Mouse (Mus musculus) forebrain, embryonic 12.5 days (tissue): ENCODE results near the gene Cdkl3. TPM values are rescaled to one million over a fixed set of nuclear protein-coding genes. Genes with fewer than 3 reads are reported as not detected.

Experiments
- ATAC-seq: fragments of 200-750 bp; cut with Nextera tagmentation; 2 replicates; pipeline ENCODE4 v1.8.0; 2017; ENCODE audit warnings: moderate TSS enrichment; ENCODE audit not compliant: low FRiP score
- H3K27ac ChIP-seq: fragments of 300-500 bp; sonication (generic); 2 replicates; pipeline ENCODE4 v1.5.1; 2016; ENCODE audit warnings: mild to moderate bottlenecking
- H3K27me3 ChIP-seq: fragments of 300-500 bp; sonication (generic); 2 replicates; pipeline ENCODE4 v1.6.1; 2016; ENCODE audit warnings: mild to moderate bottlenecking
- H3K36me3 ChIP-seq: fragments of 300-500 bp; sonication (generic); replicated peaks from 2 replicates; pipeline ENCODE4 v1.6.1; 2016; ENCODE audit warnings: mild to moderate bottlenecking
- H3K4me1 ChIP-seq: fragments of 300-500 bp; sonication (generic); 2 replicates; pipeline ENCODE4 v1.6.1; 2016
- H3K4me2 ChIP-seq: fragments of 300-500 bp; sonication (generic); 2 replicates; pipeline ENCODE4 v1.6.1; 2016; ENCODE audit warnings: mild to moderate bottlenecking, moderate library complexity
- H3K4me3 ChIP-seq: fragments of 300-500 bp; sonication (generic); replicated peaks from 2 replicates; pipeline ENCODE4 v1.5.1; 2016; ENCODE audit warnings: mild to moderate bottlenecking
- H3K9ac ChIP-seq: fragments of 300-500 bp; sonication (generic); 2 replicates; pipeline ENCODE4 v1.6.1; 2016; ENCODE audit warnings: mild to moderate bottlenecking
- H3K9me3 ChIP-seq: fragments of 300-500 bp; sonication (generic); 2 replicates; pipeline ENCODE4 v1.6.1; 2016
- WGBS: fragments of 180-500 bp; shearing (Covaris S2); methylation state at CpG from one replicate; pipeline ENCODE4 v1.1.7; 2016; 5-methylcytosine and 5-hydroxymethylcytosine counted together
- microRNA-seq: library from miRNA; unstranded; fragments of <30 nt; microRNA quantifications from one replicate; pipeline ENCODE4, GENCODE M21; 2017
- polyA plus RNA-seq: library from polyadenylated mRNA; unstranded; fragments of >200 nt; fragmentation: Nextera tagmentation; extraction: Ambion mirVana; gene quantifications from 2 replicates; pipeline ENCODE4 v1.2.1, GENCODE M21; 2016

The Cdkl3 gene
- polyA plus RNA-seq, 1 experiment from 2014 or later = 16.2 TPM

DNA sequence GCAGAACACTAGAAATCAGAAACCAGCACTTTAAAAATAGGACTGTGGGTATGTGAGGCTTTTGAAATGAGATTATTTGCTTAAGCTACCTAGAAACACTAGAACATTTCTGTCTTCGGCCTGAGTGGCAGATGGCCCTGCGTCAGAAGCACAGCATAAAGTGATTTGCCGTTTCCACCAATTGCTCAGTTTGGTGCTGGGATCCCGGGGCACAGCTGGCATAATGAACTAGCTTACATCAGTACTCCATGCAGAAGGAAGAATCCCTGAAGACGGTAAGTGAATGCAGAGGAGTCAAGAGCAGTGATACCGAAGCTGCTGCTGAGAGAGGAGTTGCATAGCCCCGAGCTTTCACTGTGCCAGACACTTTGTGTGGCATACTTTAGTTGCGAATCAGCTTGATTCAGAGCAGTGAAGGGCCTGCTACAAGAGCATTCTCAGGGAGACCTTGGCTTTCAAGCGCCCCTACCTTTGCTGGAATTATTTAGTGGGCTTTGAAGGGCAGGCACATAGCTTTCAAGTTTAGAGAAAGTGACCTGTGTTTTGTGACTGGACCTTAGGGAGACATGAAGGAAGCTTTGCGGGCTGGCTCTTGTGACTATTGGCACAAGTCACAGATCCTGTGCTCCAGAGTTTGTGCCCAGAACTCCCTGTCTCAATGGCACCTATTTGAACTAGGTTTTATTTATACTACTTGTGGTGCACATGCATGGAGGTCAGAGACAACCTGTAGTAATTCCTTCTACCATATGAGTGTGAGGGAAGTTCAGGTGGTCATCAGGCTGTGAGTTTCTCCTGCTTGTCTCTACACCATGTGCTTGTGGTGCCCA is 125.8 kb downstream of the Cdkl3 start:
- 0 out of 2 replicates have a peak overlapping the region, but pooled peaks have one; percentile 38 for H3K27ac ChIP-seq
- H3K4me3 ChIP-seq = no peak overlapping the region
- peaks cover 20% of the 10 kb centered on the region for H3K36me3 ChIP-seq
- H3K9me3 ChIP-seq = no peaks in the 10 kb centered on the region
- no peaks in the 10 kb centered on the region; the same call in none of the 2 replicates for H3K4me1 ChIP-seq
- 84% methylated on average over 10 of the region's 10 CpGs for WGBS
- no peak for ATAC-seq
- H3K27me3 ChIP-seq = no peaks in the 10 kb centered on the region
- no peak overlapping the region for H3K4me2 ChIP-seq
- H3K9ac ChIP-seq = no peak overlapping the region

- no peak for ATAC-seq
- H3K4me3 ChIP-seq = no peak overlapping the region
- peaks cover 6% of the 10 kb centered on the region for H3K9me3 ChIP-seq
- no peak overlapping the region for H3K27ac ChIP-seq
- WGBS = 82% methylated on average over 7 of the region's 7 CpGs
- H3K4me2 ChIP-seq = no peak overlapping the region
- H3K27me3 ChIP-seq = no peaks in the 10 kb centered on the region
- H3K36me3 ChIP-seq = peaks cover 13% of the 10 kb centered on the region
- H3K9ac ChIP-seq = no peak overlapping the region
- no peaks in the 10 kb centered on the region; the same call in none of the 2 replicates for H3K4me1 ChIP-seq
Observed at GRCm38 (mm10) chr11:52130451-52131068, 126.5 kb downstream of the Cdkl3 start.

Small RNA genes lying within 50 kb of the gene (microRNA-seq; reads per million reads assigned to microRNA genes)
- not detected for gene Gm24157
- gene Mir3061 = 35.7 reads per million, percentile 40 among the genes with 10 or more reads in this experiment

Other genes with a start within 250 kb of the Cdkl3 start
- gene Sec24a, start 240.6 kb upstream of the Cdkl3 start, polyA plus RNA-seq = 14.7 and 14.8 TPM in 2 replicates
- 115 and 117 TPM in 2 replicates for gene Sar1b, start 240.5 kb upstream of the Cdkl3 start, polyA plus RNA-seq
- gene Jade2, start 146.6 kb upstream of the Cdkl3 start, polyA plus RNA-seq = 0.49 and 0.65 TPM in 2 replicates
- gene Cdkn2aipnl, start 36.6 kb upstream of the Cdkl3 start, polyA plus RNA-seq = 114 and 122 TPM in 2 replicates
- 241 and 242 TPM in 2 replicates for gene Ube2b, start 3.5 kb upstream of the Cdkl3 start, polyA plus RNA-seq
- gene Ppp2ca, start 94.5 kb downstream of the Cdkl3 start, polyA plus RNA-seq = 121 and 125 TPM in 2 replicates
- gene Olfr1373, start 141.3 kb downstream of the Cdkl3 start, polyA plus RNA-seq = not detected in 2 replicates
- gene Olfr1371, start 209.8 kb downstream of the Cdkl3 start, polyA plus RNA-seq = not detected in 2 replicates
- gene Skp1a, start 227.8 kb downstream of the Cdkl3 start, polyA plus RNA-seq = 958 and 1,041 TPM in 2 replicates